Mouse (Mus musculus) brain, embryonic 14.5 days (tissue): Measurements from ENCODE around the gene Caap1. TPM values are rescaled to one million over a fixed set of nuclear protein-coding genes. Genes with fewer than 3 reads are reported as not detected.

Experiments used
- DNase-seq: peaks from one replicate; pipeline ENCODE4 v3.0.0-alpha.2; 2011; ENCODE audit warnings: low read depth
- CTCF ChIP-seq: fragments of 200-500 bp; IDR thresholded peaks from 2 replicates; pipeline ENCODE4 v1.5.1; 2012; ENCODE audit warnings: inconsistent platforms, mild to moderate bottlenecking, moderate library complexity, borderline replicate concordance; ENCODE audit not compliant: insufficient read depth, insufficient read length; ENCODE audit errors: extremely low read depth
- POLR2A ChIP-seq: fragments of 200-500 bp; IDR thresholded peaks from 2 replicates; pipeline ENCODE4 v1.6.1; 2012; ENCODE audit warnings: mild to moderate bottlenecking, inconsistent platforms, borderline replicate concordance; ENCODE audit not compliant: poor library complexity, insufficient read depth, insufficient read length, severe bottlenecking; ENCODE audit errors: extremely low read depth
- polyA plus RNA-seq: library from polyadenylated mRNA; depleted of rRNA; stranded (reverse); fragments of >200 nt; gene quantifications from 2 replicates; pipeline ENCODE4 v1.2.3, GENCODE M21; 2012; rRNA removed

Gene Caap1
- polyA plus RNA-seq, 1 experiment, result 14.7 TPM

- TF ChIP-seq CTCF (no peak), POLR2A (no peak)
- no peak for DNase-seq
Observed at GRCm38 (mm10) chr4:94473286-94473685, 83.3 kb downstream of the Caap1 start.

GRCm38 (mm10) chr4:94459424-94459823 is 97.2 kb downstream of the Caap1 start:
- TF ChIP-seq CTCF, result no peak
- no peak for TF ChIP-seq POLR2A
- DNase-seq, result no peak

- DNase-seq, result no peak
- no peak for TF ChIP-seq CTCF
- no peak for TF ChIP-seq POLR2A
Observed at GRCm38 (mm10) chr4:94454857-94455256, 101.7 kb downstream of the Caap1 start.

Other genes with a start within 250 kb of the Caap1 start
- 0.16 and 0.21 TPM in 2 replicates for gene Gm10306, start 250 bp downstream of the Caap1 start, polyA plus RNA-seq
- gene Plaa, start 46.4 kb upstream of the Caap1 start, polyA plus RNA-seq, result 49.7 and 54.8 TPM in 2 replicates
- gene Ift74, start 57.7 kb upstream of the Caap1 start, polyA plus RNA-seq, result 13.1 and 17.1 TPM in 2 replicates
- not detected in 2 replicates for gene Lrrc19, start 93.3 kb upstream of the Caap1 start, polyA plus RNA-seq
- gene Tek, start 182.5 kb upstream of the Caap1 start, polyA plus RNA-seq, result 5.4 and 8.7 TPM in 2 replicates